Mouse (Mus musculus): ENCODE results near the gene Plekha1.

Gene Plekha1

DNA sequence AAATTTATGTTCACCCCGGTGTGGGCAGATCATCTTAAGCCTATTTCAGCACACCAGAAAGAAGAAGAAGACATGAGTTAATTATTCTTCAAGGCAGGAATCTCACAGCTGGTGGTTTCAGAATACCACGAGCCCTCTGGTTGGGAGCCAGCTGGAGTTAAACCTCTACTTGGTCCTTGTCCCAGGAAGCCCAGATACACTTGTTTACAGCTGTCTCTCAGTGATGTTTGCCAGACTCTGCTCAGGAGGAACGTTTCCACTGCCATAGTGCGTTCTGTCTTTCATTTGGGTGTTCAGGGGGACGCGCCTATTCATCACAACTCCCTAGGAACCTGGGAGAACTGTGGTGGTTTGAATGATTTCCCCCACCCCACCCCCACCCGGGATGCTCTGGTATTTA lies 94.3 kb downstream of the Plekha1 start:
- DNase-seq: no peak

DNA sequence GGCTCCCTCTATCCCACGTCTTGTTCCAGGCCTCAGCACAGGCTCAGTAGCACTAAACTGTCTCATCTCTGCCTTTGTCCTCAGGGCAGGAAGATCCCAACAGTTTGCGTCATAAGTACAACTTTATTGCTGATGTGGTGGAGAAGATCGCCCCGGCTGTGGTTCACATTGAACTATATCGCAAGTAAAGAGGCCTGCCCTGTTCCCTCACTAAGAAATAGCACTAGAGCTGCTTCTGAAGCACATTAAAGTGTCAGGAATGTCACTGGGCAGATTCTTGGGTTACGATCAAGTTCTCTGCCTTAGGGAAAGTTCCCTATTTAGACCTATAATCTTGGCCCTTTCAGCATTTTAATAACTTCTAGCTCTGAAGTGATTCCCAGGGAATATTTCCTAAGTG lies 95.9 kb downstream of the Plekha1 start:
- no peak for DNase-seq
